Mouse (Mus musculus) CH12.LX (cell line): ENCODE data around the gene Mpzl1.

Experiments used
- BHLHE40 ChIP-seq: IDR thresholded peaks from 2 replicates; pipeline ENCODE4 v1.6.1; 2011; ENCODE audit warnings: mild to moderate bottlenecking, low read depth, low read length, improper control_type of control experiment
- CTCF ChIP-seq, 2 experiments: IDR thresholded peaks in 1 of 2; conservative IDR thresholded peaks in 1 of 2; 2 replicates each; pipeline ENCODE4 v1.5.1; 2011 to 2012; ENCODE audit warnings: low read depth in 2 of 2, low read length in 2 of 2, improper control_type of control experiment in 1 of 2, inconsistent platforms in 1 of 2, mild to moderate bottlenecking in 1 of 2, moderate library complexity in 1 of 2
- EP300 ChIP-seq: IDR thresholded peaks from 2 replicates; pipeline ENCODE4 v1.6.1; 2011; ENCODE audit warnings: low read length, improper control_type of control experiment
- GABPA ChIP-seq: IDR thresholded peaks from 2 replicates; pipeline ENCODE4 v1.6.1; 2012; ENCODE audit warnings: low read depth, low read length, improper control_type of control experiment, inconsistent platforms; ENCODE audit not compliant: insufficient replicate concordance
- HCFC1 ChIP-seq: IDR thresholded peaks from 2 replicates; pipeline ENCODE4 v1.6.1; 2012; ENCODE audit warnings: low read depth, mild to moderate bottlenecking, inconsistent platforms, low read length, improper control_type of control experiment
- KAT2A ChIP-seq: IDR thresholded peaks from 2 replicates; pipeline ENCODE4 v1.6.1; 2012; ENCODE audit warnings: low read length, improper control_type of control experiment, inconsistent platforms; ENCODE audit not compliant: insufficient replicate concordance
- MYC ChIP-seq: IDR thresholded peaks from 2 replicates; pipeline ENCODE4 v1.6.1; 2011; ENCODE audit warnings: low read depth, mild to moderate bottlenecking, improper control_type of control experiment, low read length
- PAX5 ChIP-seq: IDR thresholded peaks from 2 replicates; pipeline ENCODE4 v1.6.1; 2012; ENCODE audit warnings: low read length, inconsistent platforms, mixed read lengths
- POLR2A ChIP-seq: IDR thresholded peaks from 2 replicates; pipeline ENCODE4 v1.6.1; 2011; ENCODE audit warnings: low read depth, mild to moderate bottlenecking, improper control_type of control experiment, low read length
- SIN3A ChIP-seq: IDR thresholded peaks from 2 replicates; pipeline ENCODE4 v1.6.1; 2012; ENCODE audit warnings: low read length, improper control_type of control experiment, inconsistent platforms
- USF2 ChIP-seq: conservative IDR thresholded peaks from 2 replicates; pipeline ENCODE4 v1.6.1; 2011; ENCODE audit warnings: low read depth, low read length, improper control_type of control experiment
- ZMIZ1 ChIP-seq: IDR thresholded peaks from 2 replicates; pipeline ENCODE4 v1.6.1; 2012; ENCODE audit warnings: low read depth, mild to moderate bottlenecking, inconsistent platforms, low read length, improper control_type of control experiment
- ZNF384 ChIP-seq: IDR thresholded peaks from 2 replicates; pipeline ENCODE4 v1.6.1; 2012; ENCODE audit warnings: low read depth, low read length, improper control_type of control experiment, inconsistent platforms

DNA sequence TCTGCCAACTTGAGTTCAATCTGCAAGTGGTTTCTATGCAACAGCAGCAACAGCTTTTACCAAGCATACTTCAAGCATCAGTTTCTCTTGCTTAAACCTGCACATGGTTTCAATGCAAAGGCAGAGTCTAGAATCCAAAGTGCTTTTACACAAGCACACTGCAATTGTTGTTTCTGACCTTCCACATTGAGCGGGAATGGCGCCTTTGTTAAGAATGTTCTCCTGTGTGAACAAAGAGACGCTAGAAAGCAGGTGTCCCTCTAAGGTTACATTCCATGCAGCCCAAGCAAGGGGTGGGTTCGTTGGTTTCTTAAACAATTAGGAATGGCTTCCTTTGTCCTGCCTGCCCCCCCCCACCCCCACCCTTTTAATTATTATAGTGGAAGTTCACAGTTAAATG lies 20.4 kb downstream of the Mpzl1 start:
- TF ChIP-seq EP300, result no peak
- no peak for TF ChIP-seq USF2
- TF ChIP-seq POLR2A, result no peak
- no peak for TF ChIP-seq HCFC1
- no peak for TF ChIP-seq CTCF (conservative IDR thresholded peaks at IDR 0.05 in 1 of 2, IDR thresholded peaks at IDR 0.05 in 1 of 2; ENCODE audit: low read depth in 2 of 2, low read length in 2 of 2)
- no peak for TF ChIP-seq ZNF384
- TF ChIP-seq MYC, result no peak
- no peak for TF ChIP-seq GABPA
- TF ChIP-seq KAT2A, result no peak
- TF ChIP-seq SIN3A, result no peak
- TF ChIP-seq ZMIZ1, result no peak
- no peak for TF ChIP-seq PAX5
- no peak for TF ChIP-seq BHLHE40
